Mouse (Mus musculus) forebrain, embryonic 14.5 days (tissue): ENCODE data around the gene Zmat5. TPM values are rescaled to one million over a fixed set of nuclear protein-coding genes. Genes with fewer than 3 reads are reported as not detected.
A peak's percentile ranks its signal among the peaks of the same experiment; 100 is the strongest.

Experiments
- ATAC-seq: fragments of 200-750 bp; cut with Nextera tagmentation; 2 replicates; pipeline ENCODE4 v1.8.0; 2017; ENCODE audit warnings: mild to moderate bottlenecking, moderate library complexity
- DNase-seq: peaks from one replicate; pipeline ENCODE4 v3.0.0-alpha.2; 2015; ENCODE audit warnings: low spot score
- H3K27ac ChIP-seq: fragments of 300-500 bp; sonication (generic); 2 replicates; pipeline ENCODE4 v1.5.1; 2014; ENCODE audit warnings: low read depth, mild to moderate bottlenecking, control low read depth, low read length, moderate library complexity
- H3K27me3 ChIP-seq: fragments of 300-500 bp; sonication (generic); replicated peaks from 2 replicates; pipeline ENCODE4 v1.6.1; 2014; ENCODE audit warnings: low read length, control low read depth, mixed read lengths; ENCODE audit not compliant: control insufficient read depth, insufficient read depth
- H3K36me3 ChIP-seq: fragments of 300-500 bp; sonication (generic); 2 replicates; pipeline ENCODE4 v1.6.1; 2014; ENCODE audit warnings: low read length, control low read depth; ENCODE audit not compliant: control insufficient read depth, insufficient read depth
- H3K4me1 ChIP-seq: fragments of 300-500 bp; sonication (generic); 2 replicates; pipeline ENCODE4 v1.6.1; 2014; ENCODE audit warnings: antibody characterized with exemption, low read length, control low read depth; ENCODE audit not compliant: control insufficient read depth, insufficient read depth
- H3K4me2 ChIP-seq: fragments of 300-500 bp; sonication (generic); 2 replicates; pipeline ENCODE4 v1.6.1; 2014; ENCODE audit warnings: mild to moderate bottlenecking, control low read depth, low read length
- H3K4me3 ChIP-seq: fragments of 300-500 bp; sonication (generic); 2 replicates; pipeline ENCODE4 v1.5.1; 2014; ENCODE audit warnings: low read depth, low read length, control low read depth
- H3K9ac ChIP-seq: fragments of 300-500 bp; sonication (generic); 2 replicates; pipeline ENCODE4 v1.6.1; 2014; ENCODE audit warnings: mild to moderate bottlenecking, low read length, control low read depth, moderate library complexity
- H3K9me3 ChIP-seq: fragments of 300-500 bp; sonication (generic); replicated peaks from 2 replicates; pipeline ENCODE4 v1.6.1; 2016; ENCODE audit warnings: low read length, control low read depth, mixed read lengths; ENCODE audit not compliant: control insufficient read depth
- WGBS: fragments of 180-500 bp; shearing (Covaris S2); extraction: QIAGEN DNeasy Blood & Tissue Kit; methylation state at CpG from one replicate; pipeline ENCODE4 v1.1.7; 2014; 5-methylcytosine and 5-hydroxymethylcytosine counted together
- polyA plus RNA-seq: library from polyadenylated mRNA; unstranded; fragments of >200 nt; fragmentation: Nextera tagmentation; extraction: Ambion mirVana; gene quantifications from 2 replicates; pipeline ENCODE4 v1.2.1, GENCODE M21; 2014

The Zmat5 gene
- polyA plus RNA-seq, 1 experiment from 2014 or later, result 92.4 TPM

- Histone ChIP-seq H3K27me3 (no peaks in the 10 kb centered on the region), H3K9ac (no peak overlapping the region), H3K27ac (no peak overlapping the region), H3K9me3 (no peaks in the 10 kb centered on the region), H3K4me2 (no peak overlapping the region), H3K4me1 (no peaks in the 10 kb centered on the region), H3K36me3 (0 out of 2 replicates have a peak, but pooled peaks cover 3% of the 10 kb centered on the region), H3K4me3 (no peak overlapping the region)
- peak; percentile 34; the same call in 1 of the 2 replicates for ATAC-seq
- 56% methylated on average over 10 of the region's 10 CpGs for WGBS
- DNase-seq, result peak; percentile 61
Measured at GRCm38 (mm10) chr11:4737682-4738081, 33.2 kb downstream of the Zmat5 start.

DNA sequence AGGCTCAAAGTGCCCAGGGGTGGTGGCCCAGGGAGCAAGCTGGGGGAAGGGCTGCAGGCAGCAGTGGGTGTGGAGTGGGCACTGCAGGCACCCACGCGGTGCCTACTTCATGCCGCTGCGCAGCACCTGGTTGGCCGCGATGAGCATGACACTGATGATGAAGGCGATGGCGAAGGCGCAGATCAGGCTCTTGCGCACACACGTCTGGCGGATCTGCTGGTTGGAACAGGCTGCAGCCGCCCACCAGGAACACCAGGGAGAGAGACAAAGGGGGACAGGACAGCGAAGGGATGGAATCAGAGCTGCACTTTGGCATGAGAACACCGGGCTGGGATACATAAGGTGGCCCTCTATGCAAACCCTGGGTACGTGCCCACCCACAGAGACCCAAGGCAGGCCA lies 34.2 kb downstream of the Zmat5 start:
- H3K4me3 ChIP-seq, result no peak overlapping the region

GRCm38 (mm10) chr11:4740785-4741184 lies 36.3 kb downstream of the Zmat5 start:
- ATAC-seq (no peak), DNase-seq (no peak)
- Histone ChIP-seq H3K4me1 (peaks cover 4% of the 10 kb centered on the region; the same call in 1 of the 2 replicates), H3K4me2 (no peak overlapping the region), H3K9ac (no peak overlapping the region), H3K36me3 (0 out of 2 replicates have a peak, but pooled peaks cover 3% of the 10 kb centered on the region), H3K9me3 (no peaks in the 10 kb centered on the region), H3K27ac (no peak overlapping the region), H3K4me3 (no peak overlapping the region), H3K27me3 (peaks cover 20% of the 10 kb centered on the region)
- 75% methylated on average over 5 of the region's 5 CpGs for WGBS

More for the DNA sequence above, 34.2 kb downstream of the Zmat5 start:
- H3K4me1 ChIP-seq, result no peaks in the 10 kb centered on the region
- DNase-seq, result no peak
- H3K27me3 ChIP-seq, result 0 out of 2 replicates have a peak, but pooled peaks cover 4% of the 10 kb centered on the region
- H3K9me3 ChIP-seq, result no peaks in the 10 kb centered on the region
- H3K27ac ChIP-seq, result no peak overlapping the region
- no peak overlapping the region for H3K4me2 ChIP-seq
- ATAC-seq, result no peak
- 0 out of 2 replicates have a peak, but pooled peaks cover 3% of the 10 kb centered on the region for H3K36me3 ChIP-seq
- no peak overlapping the region for H3K9ac ChIP-seq
- 93% methylated on average over 16 of the region's 16 CpGs for WGBS

DNA sequence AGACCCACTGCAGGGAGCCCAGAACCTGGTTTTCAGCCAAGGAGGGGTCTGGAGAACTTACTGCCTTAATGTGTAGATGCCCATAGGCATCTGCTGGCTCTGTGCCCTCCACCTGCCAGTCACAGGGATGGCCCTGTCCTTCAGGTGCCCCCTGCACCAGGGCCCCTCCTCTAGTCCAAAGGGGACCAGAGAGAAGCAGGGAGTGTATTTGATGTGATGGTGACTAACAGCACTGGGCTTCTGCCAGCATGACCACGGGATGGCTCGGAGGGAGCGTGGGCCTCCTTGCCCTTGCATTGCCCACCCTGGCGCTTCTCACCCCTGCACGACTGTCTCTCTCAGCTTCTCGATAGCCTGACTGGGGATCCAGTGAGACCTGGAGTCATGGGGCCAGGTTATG lies 40.2 kb downstream of the Zmat5 start:
- Histone ChIP-seq H3K4me1 (peaks cover 4% of the 10 kb centered on the region; the same call in 1 of the 2 replicates), H3K9me3 (no peaks in the 10 kb centered on the region), H3K27ac (no peak overlapping the region), H3K36me3 (no peaks in the 10 kb centered on the region), H3K4me3 (no peak overlapping the region), H3K9ac (no peak overlapping the region), H3K4me2 (peak overlapping the region; percentile 100; the same call in 1 of the 2 replicates), H3K27me3 (peaks cover 53% of the 10 kb centered on the region)
- WGBS, result 63% methylated on average over 6 of the region's 6 CpGs
- ATAC-seq, result no peak
- DNase-seq, result no peak

GRCm38 (mm10) chr11:4745969-4746368 lies 41.5 kb downstream of the Zmat5 start:
- peaks cover 7% of the 10 kb centered on the region; the same call in 1 of the 2 replicates for H3K4me1 ChIP-seq
- H3K36me3 ChIP-seq, result no peaks in the 10 kb centered on the region
- H3K27me3 ChIP-seq, result peaks cover 53% of the 10 kb centered on the region
- H3K9ac ChIP-seq, result peak overlapping the region; percentile 61
- H3K4me3 ChIP-seq, result peak overlapping the region; percentile 55
- under 1% methylated on average over 32 of the region's 39 CpGs for WGBS
- H3K9me3 ChIP-seq, result no peaks in the 10 kb centered on the region
- H3K4me2 ChIP-seq, result peak overlapping the region; percentile 100
- no peak overlapping the region for H3K27ac ChIP-seq
- ATAC-seq, result peak; percentile 27
- no peak for DNase-seq

GRCm38 (mm10) chr11:4746733-4747132 lies 42.3 kb downstream of the Zmat5 start, which contains the start of gene Cabp7:
TSS of gene Cabp7 (minus strand) at chr11:4746778.
- H3K27ac ChIP-seq, result no peak within 1 kb of the TSS
- no peaks in the 10 kb centered on the region for H3K36me3 ChIP-seq
- H3K4me3 ChIP-seq, result peak within 1 kb of the TSS; percentile 55
- H3K9me3 ChIP-seq, result no peaks in the 10 kb centered on the region
- ATAC-seq, result peak; percentile 27; the same call in 1 of the 2 replicates
- peaks cover 7% of the 10 kb centered on the region; the same call in 1 of the 2 replicates for H3K4me1 ChIP-seq
- peak within 1 kb of the TSS; percentile 61 for H3K9ac ChIP-seq
- no peak for DNase-seq
- peak within 1 kb of the TSS; percentile 100 for H3K4me2 ChIP-seq
- H3K27me3 ChIP-seq, result peaks cover 53% of the 10 kb centered on the region
- under 1% methylated on average over 41 of the region's 73 CpGs for WGBS

- 3% methylated on average over 12 of the region's 12 CpGs for WGBS
Measured at GRCm38 (mm10) chr11:4747285-4747684, 42.8 kb downstream of the Zmat5 start.

GRCm38 (mm10) chr11:4750263-4750662 lies 45.8 kb downstream of the Zmat5 start:
- peaks cover 40% of the 10 kb centered on the region for H3K27me3 ChIP-seq
- 10% methylated on average over 9 of the region's 9 CpGs for WGBS

More at GRCm38 (mm10) chr11:4747285-4747684, 42.8 kb downstream of the Zmat5 start:
- peak; percentile 19; the same call in 1 of the 2 replicates for ATAC-seq
- Histone ChIP-seq H3K9me3 (no peaks in the 10 kb centered on the region), H3K4me1 (peaks cover 7% of the 10 kb centered on the region; the same call in 1 of the 2 replicates), H3K4me2 (peak overlapping the region; percentile 100), H3K27me3 (peaks cover 53% of the 10 kb centered on the region), H3K9ac (peak overlapping the region; percentile 61; the same call in 1 of the 2 replicates), H3K27ac (no peak overlapping the region), H3K4me3 (peak overlapping the region; percentile 55), H3K36me3 (no peaks in the 10 kb centered on the region)
- DNase-seq, result no peak

GRCm38 (mm10) chr11:4752836-4753235 lies 48.4 kb downstream of the Zmat5 start:
- H3K4me2 ChIP-seq, result no peak overlapping the region
- DNase-seq, result no peak
- ATAC-seq, result no peak
- no peaks in the 10 kb centered on the region for H3K9me3 ChIP-seq
- 6% methylated on average over 10 of the region's 10 CpGs for WGBS
- H3K9ac ChIP-seq, result no peak overlapping the region
- H3K27me3 ChIP-seq, result peaks cover 16% of the 10 kb centered on the region
- H3K4me3 ChIP-seq, result no peak overlapping the region
- no peak overlapping the region for H3K27ac ChIP-seq
- H3K4me1 ChIP-seq, result peaks cover 6% of the 10 kb centered on the region; the same call in 1 of the 2 replicates
- H3K36me3 ChIP-seq, result no peaks in the 10 kb centered on the region

More at GRCm38 (mm10) chr11:4750263-4750662, 45.8 kb downstream of the Zmat5 start:
- Histone ChIP-seq H3K9ac (no peak overlapping the region), H3K27ac (no peak overlapping the region), H3K9me3 (no peaks in the 10 kb centered on the region), H3K4me1 (peaks cover 9% of the 10 kb centered on the region; the same call in 1 of the 2 replicates), H3K4me2 (no peak overlapping the region), H3K4me3 (no peak overlapping the region), H3K36me3 (no peaks in the 10 kb centered on the region)
- DNase-seq (no peak), ATAC-seq (no peak)
